In the genomic region with DNA sequence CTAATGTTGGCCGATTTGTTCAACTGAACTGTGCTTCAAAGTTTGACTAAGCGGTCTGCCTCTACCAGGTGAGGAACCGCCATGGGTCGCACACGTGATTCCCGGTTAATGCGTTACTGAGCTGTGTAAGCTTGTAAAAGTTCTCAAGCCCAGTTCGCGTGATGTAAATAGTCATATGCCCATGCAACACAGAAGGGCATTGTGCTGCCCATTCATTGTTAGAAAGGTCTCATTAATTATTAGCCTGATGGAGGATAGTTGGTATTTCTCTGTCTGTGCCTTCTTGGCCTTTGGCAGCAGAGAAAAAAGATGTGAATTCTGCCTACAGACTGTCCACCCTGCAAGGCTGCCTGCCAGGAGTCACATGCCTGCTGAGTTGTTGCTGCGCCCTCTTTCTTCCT, we compare ENCODE assay signal across 10 mouse cellular contexts. TPM values are rescaled to one million over a fixed set of nuclear protein-coding genes. Genes with fewer than 3 reads are reported as not detected.
DNase-seq lines count a peak whose midpoint lies in the region; ATAC-seq and TF ChIP-seq lines count a peak whose summit lies in the region.
"Had no signal": no experiment of that assay in that cellular context is flagged by ENCODE, and none has a peak within 500 bp of the region (broad histone marks: within the 10 kb centered on the region; RNA-seq: fewer than 3 reads in every experiment).

No protein-coding gene starts in this region.

- no peaks in the 10 kb centered on the region for H3K27me3 ChIP-seq in forebrain, embryonic 10.5 days (ENCODE audit: poor library complexity, severe bottlenecking)
- H3K27me3 ChIP-seq in forebrain, postnatal 0 days (ENCODE audit: insufficient read depth, low read length) = no peaks in the 10 kb centered on the region
- no peaks in the 10 kb centered on the region for H3K27me3 ChIP-seq in kidney, embryonic 14.5 days (ENCODE audit: control insufficient read depth, insufficient read depth, low read length)
- no peaks in the 10 kb centered on the region for H3K27me3 ChIP-seq in stomach, embryonic 16.5 days (ENCODE audit: control insufficient read depth, insufficient read depth, low read length)
- H3K27me3 ChIP-seq: embryonic facial prominence, embryonic 12.5 days; lung, embryonic 15.5 days had no signal

- H3K4me1 ChIP-seq in forebrain, embryonic 10.5 days = peaks cover 74% of the 10 kb centered on the region
- 0 out of 2 replicates have a peak, but pooled peaks cover 7% of the 10 kb centered on the region for H3K4me1 ChIP-seq in forebrain, postnatal 0 days (ENCODE audit: insufficient read depth)
- H3K4me1 ChIP-seq in kidney, embryonic 14.5 days (ENCODE audit: control insufficient read depth, insufficient read depth, low read length) = 0 out of 2 replicates have a peak, but pooled peaks cover 4% of the 10 kb centered on the region
- H3K4me1 ChIP-seq in stomach, embryonic 16.5 days (ENCODE audit: control insufficient read depth, insufficient read depth, low read length) = no peaks in the 10 kb centered on the region
- H3K4me1 ChIP-seq: embryonic facial prominence, embryonic 12.5 days; lung, embryonic 15.5 days had no signal

- no peak overlapping the region for H3K4me2 ChIP-seq in forebrain, postnatal 0 days (ENCODE audit: low read depth)
- H3K4me2 ChIP-seq in kidney, embryonic 14.5 days (replicated peaks; ENCODE audit: low read depth, low read length) = no peak overlapping the region
- H3K4me2 ChIP-seq in stomach, embryonic 16.5 days (ENCODE audit: low read depth, low read length) = no peak overlapping the region
- H3K4me2 ChIP-seq: embryonic facial prominence, embryonic 12.5 days; lung, embryonic 15.5 days had no signal

- H3K9ac ChIP-seq in forebrain, postnatal 0 days = no peak overlapping the region
- no peak overlapping the region for H3K9ac ChIP-seq in kidney, embryonic 14.5 days (ENCODE audit: low read depth, low read length)
- no peak overlapping the region for H3K9ac ChIP-seq in stomach, embryonic 16.5 days (ENCODE audit: low read length)
- H3K9ac ChIP-seq: embryonic facial prominence, embryonic 12.5 days; lung, embryonic 15.5 days had no signal

- 90% methylated on average over 10 of the region's 10 CpGs for WGBS in forebrain, embryonic 10.5 days
- 68% methylated on average over 10 of the region's 10 CpGs for WGBS in forebrain, postnatal 0 days
- WGBS in kidney, embryonic 14.5 days = 70% methylated on average over 10 of the region's 10 CpGs
- WGBS in stomach, embryonic 16.5 days = 71% methylated on average over 10 of the region's 10 CpGs

- no peaks in the 10 kb centered on the region for H3K9me3 ChIP-seq in forebrain, embryonic 10.5 days
- no peaks in the 10 kb centered on the region for H3K9me3 ChIP-seq in forebrain, postnatal 0 days (ENCODE audit: low read length)
- H3K9me3 ChIP-seq in kidney, embryonic 14.5 days (ENCODE audit: control insufficient read depth, low read length) = no peaks in the 10 kb centered on the region
- no peaks in the 10 kb centered on the region for H3K9me3 ChIP-seq in stomach, embryonic 16.5 days (replicated peaks; ENCODE audit: control insufficient read depth, low read length)
- H3K9me3 ChIP-seq: embryonic facial prominence, embryonic 12.5 days; lung, embryonic 15.5 days had no signal

- DNase-seq in forebrain, embryonic 10.5 days (ENCODE audit: extremely low spot score, low spot score) = no peak
- DNase-seq in forebrain, postnatal 0 days = no peak
- DNase-seq in right cerebral cortex, adult 18-20 months = peak; percentile 51
- DNase-seq in right cerebral cortex, postnatal 14 days = no peak
- no peak for DNase-seq in urinary bladder, adult 2 months (ENCODE audit: low spot score)
- no peak for DNase-seq in layer of hippocampus, adult 9-10 months (ENCODE audit: low spot score)

- TF ChIP-seq CTCF in forebrain, postnatal 0 days (IDR thresholded peaks at IDR 0.05; ENCODE audit: low read depth) = no peak

- peak overlapping the region; percentile 81 for H3K27ac ChIP-seq in forebrain, embryonic 10.5 days
- no peak overlapping the region for H3K27ac ChIP-seq in forebrain, postnatal 0 days (ENCODE audit: low read depth, low read length)
- H3K27ac ChIP-seq in kidney, embryonic 14.5 days (ENCODE audit: low read depth, low read length) = peak overlapping the region; percentile 8; the same call in 1 of the 2 replicates
- no peak overlapping the region for H3K27ac ChIP-seq in stomach, embryonic 16.5 days (ENCODE audit: low read length)
- H3K27ac ChIP-seq: embryonic facial prominence, embryonic 12.5 days; lung, embryonic 15.5 days had no signal

- H3K4me3 ChIP-seq in forebrain, embryonic 10.5 days = no peak overlapping the region
- no peak overlapping the region for H3K4me3 ChIP-seq in forebrain, postnatal 0 days (ENCODE audit: low read depth, low read length)
- no peak overlapping the region for H3K4me3 ChIP-seq in kidney, embryonic 14.5 days (ENCODE audit: low read length)
- no peak overlapping the region for H3K4me3 ChIP-seq in stomach, embryonic 16.5 days (replicated peaks; ENCODE audit: low read length)
- H3K4me3 ChIP-seq: embryonic facial prominence, embryonic 12.5 days; lung, embryonic 15.5 days had no signal

- ATAC-seq in forebrain, postnatal 0 days = no peak
- ATAC-seq in kidney, embryonic 14.5 days (ENCODE audit: low FRiP score, low TSS enrichment) = peak; percentile 78; the same call in 1 of the 2 replicates
- ATAC-seq in stomach, embryonic 16.5 days (ENCODE audit: insufficient read depth, low FRiP score) = peak; percentile 68; the same call in 1 of the 2 replicates

- no peaks in the 10 kb centered on the region for H3K36me3 ChIP-seq in forebrain, embryonic 10.5 days (replicated peaks)
- H3K36me3 ChIP-seq in forebrain, postnatal 0 days (ENCODE audit: insufficient read depth) = no peaks in the 10 kb centered on the region
- H3K36me3 ChIP-seq in kidney, embryonic 14.5 days (ENCODE audit: control insufficient read depth, insufficient read depth, low read length) = no peaks in the 10 kb centered on the region
- H3K36me3 ChIP-seq in stomach, embryonic 16.5 days (ENCODE audit: control insufficient read depth, insufficient read depth, low read length) = no peaks in the 10 kb centered on the region
- H3K36me3 ChIP-seq: embryonic facial prominence, embryonic 12.5 days; lung, embryonic 15.5 days had no signal

RNA-seq across cellular contexts. Expression of a gene that starts 53.1 kb away (rescaled TPM):
- 2.2 and 2.4 TPM in 2 replicates for polyA plus RNA-seq in forebrain, embryonic 10.5 days (2016; fragmentation: Nextera tagmentation; extraction: Ambion mirVana)
- total RNA-seq in forebrain, postnatal 0 days (2014; rRNA removed) = 10.8 and 12.2 TPM in 2 replicates
- polyA plus RNA-seq in forebrain, postnatal 0 days (2015; fragmentation: Nextera tagmentation; extraction: Ambion mirVana) = 1.8 and 2.6 TPM in 2 replicates
- 1.8 and 2.0 TPM in 2 replicates for polyA plus RNA-seq in kidney, embryonic 14.5 days (2014; fragmentation: Nextera tagmentation; extraction: Ambion mirVana)
- 1.2 and 1.5 TPM in 2 replicates for polyA plus RNA-seq in stomach, embryonic 16.5 days (2015; fragmentation: Nextera tagmentation; extraction: Ambion mirVana)
- polyA plus RNA-seq in urinary bladder, adult 2 months (2012; rRNA removed) = 0.89 and 1.0 TPM in 2 replicates

Comparison
In these comparisons a context has a peak if more than half of its experiments do, and no peak if none do; other contexts are left out.
1. H3K27ac ChIP-seq: peak in forebrain, embryonic 10.5 days (single experiment) and kidney, embryonic 14.5 days (single experiment); none in forebrain, postnatal 0 days (single experiment) and stomach, embryonic 16.5 days (single experiment).